Mouse (Mus musculus) c-Kit-positive CD71-positive TER-119-positive erythroid progenitor cells, embryonic 14.5 days (primary cell): ENCODE results near the gene Lars2.
"Not testable (repeated sequence)": the region's sequence is repeated elsewhere in the genome, so short reads cannot be mapped to it uniquely, and the experiment has no call there.

Source experiments
- DNase-seq: peaks from one replicate; pipeline ENCODE4 v3.0.0-alpha.2; 2013; ENCODE audit warnings: low spot score

The Lars2 gene

GRCm38 (mm10) chr9:123366708-123367385, at the start of gene Lars2:
Lars2 (plus strand) TSS chr9:123366927.
- DNase-seq, result peak; percentile 95

- no peak for DNase-seq
These were observed 40.6 kb upstream of the Lars2 start for GRCm38 (mm10) chr9:123326106-123326505.

- DNase-seq, result no peak
These were observed 38.4 kb upstream of the Lars2 start for GRCm38 (mm10) chr9:123328336-123328735.

GRCm38 (mm10) chr9:123329831-123330230, 36.9 kb upstream of the Lars2 start:
- DNase-seq, result no peak

GRCm38 (mm10) chr9:123330271-123330670, 36.5 kb upstream of the Lars2 start:
- not testable (repeated sequence) for DNase-seq

GRCm38 (mm10) chr9:123333479-123333878, 33.2 kb upstream of the Lars2 start:
- DNase-seq, result no peak

GRCm38 (mm10) chr9:123335044-123335670, 31.6 kb upstream of the Lars2 start:
- no peak for DNase-seq

GRCm38 (mm10) chr9:123339651-123340144, 27.0 kb upstream of the Lars2 start:
- no peak for DNase-seq

- no peak for DNase-seq
These were observed 25.5 kb upstream of the Lars2 start for GRCm38 (mm10) chr9:123341256-123341655.

GRCm38 (mm10) chr9:123343069-123343468, 23.7 kb upstream of the Lars2 start:
- no peak for DNase-seq

GRCm38 (mm10) chr9:123349286-123349685, 17.4 kb upstream of the Lars2 start:
- DNase-seq, result not testable (repeated sequence)

GRCm38 (mm10) chr9:123359981-123360380, 6.7 kb upstream of the Lars2 start:
- no peak for DNase-seq

- DNase-seq, result no peak
These were observed 1.4 kb upstream of the Lars2 start for GRCm38 (mm10) chr9:123365353-123365752.

GRCm38 (mm10) chr9:123365942-123366707, 602 bp upstream of the Lars2 start:
- no peak for DNase-seq

GRCm38 (mm10) chr9:123367636-123368035, 909 bp downstream of the Lars2 start:
- no peak for DNase-seq

- DNase-seq, result no peak
These were observed 15.7 kb downstream of the Lars2 start for GRCm38 (mm10) chr9:123382399-123382798.

- no peak for DNase-seq
These were observed 18.0 kb downstream of the Lars2 start for GRCm38 (mm10) chr9:123384696-123385095.

GRCm38 (mm10) chr9:123385352-123386198, 18.8 kb downstream of the Lars2 start:
- DNase-seq, result no peak

- peak; percentile 37 for DNase-seq
These were observed 19.6 kb downstream of the Lars2 start for GRCm38 (mm10) chr9:123386347-123386746.

GRCm38 (mm10) chr9:123388087-123389007, 21.6 kb downstream of the Lars2 start:
- DNase-seq, result not testable (repeated sequence)
